Mouse (Mus musculus) retina, embryonic 14.5 days (tissue): Measurements from ENCODE around the gene Atp5c1.

Source experiments
- DNase-seq: peaks from one replicate; pipeline ENCODE4 v3.0.0-alpha.2; 2015; ENCODE audit warnings: low spot score

Atp5c1 gene

GRCm38 (mm10) chr2:10080310-10081010, at the start of gene Atp5c1, which contains the start of gene Kin:
Gene Atp5c1 (minus strand): TSS chr2:10080510.
Gene Kin (plus strand): TSS chr2:10080593.
- peak; percentile 99 for DNase-seq

- no peak for DNase-seq
Measured at GRCm38 (mm10) chr2:10128571-10128970, 48.3 kb upstream of the Atp5c1 start.

GRCm38 (mm10) chr2:10127471-10127870, 47.2 kb upstream of the Atp5c1 start:
- DNase-seq, result no peak

GRCm38 (mm10) chr2:10126122-10126521, 45.8 kb upstream of the Atp5c1 start:
- DNase-seq, result no peak

GRCm38 (mm10) chr2:10121826-10122225, 41.5 kb upstream of the Atp5c1 start:
- DNase-seq, result no peak

DNA sequence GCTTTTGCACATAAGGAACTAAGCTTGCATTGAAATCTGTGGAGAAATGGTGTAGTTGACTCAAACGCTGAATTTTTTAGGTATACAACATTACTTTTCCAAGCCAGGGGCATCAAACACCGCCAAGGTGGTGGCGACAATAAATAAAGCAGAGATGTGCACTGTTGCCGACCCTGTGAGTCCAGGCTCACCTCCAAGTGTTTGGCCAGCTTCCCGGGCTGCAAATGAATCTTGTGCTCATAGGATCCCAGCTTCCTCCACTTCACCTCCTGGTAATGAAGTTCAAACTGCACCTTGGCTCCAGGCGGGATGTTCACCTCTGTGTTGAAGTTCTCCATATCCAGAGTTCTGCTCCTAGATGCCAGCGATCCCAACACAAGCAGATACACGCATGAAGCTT, 39.0 kb upstream of the Atp5c1 start:
- no peak for DNase-seq

DNA sequence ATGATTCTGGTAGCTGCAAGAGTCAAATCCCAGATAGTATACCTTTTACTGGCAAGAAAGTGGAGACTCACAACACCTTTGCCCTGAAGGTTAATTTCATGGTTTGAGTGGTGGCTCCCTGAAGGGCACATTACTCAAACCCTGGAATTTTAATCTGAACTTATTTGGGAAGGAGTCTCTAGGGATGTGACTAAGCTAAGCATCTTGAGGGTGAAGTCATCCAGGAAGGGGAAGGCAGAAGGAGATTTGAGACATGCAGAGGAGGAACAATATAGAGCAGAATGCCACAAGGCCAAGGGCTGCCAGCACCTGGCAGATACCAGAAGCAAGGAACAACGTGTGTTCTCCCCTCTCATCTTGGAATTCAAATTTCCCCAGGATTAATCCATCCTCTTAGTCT, 38.4 kb upstream of the Atp5c1 start:
- no peak for DNase-seq

DNA sequence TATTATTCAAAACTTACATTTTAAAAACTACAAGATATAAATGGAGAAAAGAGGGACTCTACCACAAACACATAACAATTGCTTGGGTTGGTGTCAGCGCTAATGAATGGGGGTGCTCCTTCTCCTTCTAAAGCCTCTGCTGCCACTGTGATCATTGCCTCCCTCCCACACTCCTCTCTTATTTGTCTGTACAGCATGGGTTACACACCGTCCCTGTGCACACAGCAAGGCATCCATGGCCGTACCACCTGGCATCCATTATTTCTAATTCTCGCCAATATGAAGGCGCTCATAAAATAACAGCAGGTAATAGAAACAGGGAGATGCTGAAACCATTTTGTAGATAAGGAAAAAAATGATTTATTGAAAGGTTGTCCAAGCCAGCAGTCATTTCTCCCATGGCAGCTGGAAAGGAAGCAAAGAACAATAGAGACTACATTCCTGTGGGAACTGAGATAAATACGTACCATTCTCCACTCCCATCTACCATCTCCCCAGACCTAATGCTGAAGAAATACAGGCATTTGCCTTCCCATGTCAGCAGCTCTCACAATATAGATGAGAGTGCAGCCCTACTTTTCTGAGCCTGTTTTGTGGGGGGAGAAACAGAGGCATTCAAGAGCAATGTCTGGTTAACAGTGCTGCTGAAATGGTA, 28.4 kb upstream of the Atp5c1 start:
- no peak for DNase-seq

GRCm38 (mm10) chr2:10101180-10101579, 20.9 kb upstream of the Atp5c1 start:
- DNase-seq, result peak; percentile 70

GRCm38 (mm10) chr2:10100471-10100870, 20.2 kb upstream of the Atp5c1 start:
- DNase-seq, result no peak

- DNase-seq, result peak; percentile 84
Measured at GRCm38 (mm10) chr2:10098598-10099215, 18.4 kb upstream of the Atp5c1 start.

DNA sequence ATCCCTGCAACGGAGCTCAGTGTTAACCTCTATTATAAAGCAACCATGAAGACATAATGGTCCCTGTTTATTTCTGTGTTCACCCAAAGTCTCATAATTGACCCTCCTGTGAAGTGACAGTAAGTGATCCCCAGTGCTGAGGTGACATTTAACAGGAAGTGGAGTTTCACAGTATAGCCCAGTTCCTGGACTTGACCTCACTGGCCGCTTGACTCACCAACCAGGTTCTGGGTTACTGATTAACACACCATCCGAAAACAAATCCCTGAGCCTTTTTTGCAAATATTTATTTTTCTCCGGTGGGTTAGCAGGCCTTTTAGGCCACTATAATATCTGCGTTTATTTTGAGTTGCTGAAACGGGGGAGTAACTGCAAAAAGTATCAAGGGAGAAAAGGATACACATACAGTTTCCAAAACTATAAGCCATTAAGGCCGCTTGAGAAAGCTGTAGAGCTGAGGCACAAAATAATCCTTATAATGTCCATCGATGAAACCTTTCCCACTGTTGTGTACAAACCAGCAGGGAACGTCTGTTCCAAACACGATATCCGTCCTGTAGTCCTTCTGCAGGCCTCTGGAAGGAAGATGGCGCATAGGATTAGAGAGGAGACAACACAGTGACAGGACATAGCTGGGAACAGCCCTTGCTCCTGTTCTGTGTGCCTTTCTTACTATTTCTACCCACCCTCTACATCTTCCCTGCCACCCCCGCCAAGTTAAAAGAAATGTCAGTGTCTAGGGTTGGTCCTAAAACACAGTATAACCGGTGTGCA, 14.2 kb upstream of the Atp5c1 start:
- DNase-seq, result no peak

- DNase-seq, result no peak
Measured at GRCm38 (mm10) chr2:10087256-10087850, 7.0 kb upstream of the Atp5c1 start.

DNA sequence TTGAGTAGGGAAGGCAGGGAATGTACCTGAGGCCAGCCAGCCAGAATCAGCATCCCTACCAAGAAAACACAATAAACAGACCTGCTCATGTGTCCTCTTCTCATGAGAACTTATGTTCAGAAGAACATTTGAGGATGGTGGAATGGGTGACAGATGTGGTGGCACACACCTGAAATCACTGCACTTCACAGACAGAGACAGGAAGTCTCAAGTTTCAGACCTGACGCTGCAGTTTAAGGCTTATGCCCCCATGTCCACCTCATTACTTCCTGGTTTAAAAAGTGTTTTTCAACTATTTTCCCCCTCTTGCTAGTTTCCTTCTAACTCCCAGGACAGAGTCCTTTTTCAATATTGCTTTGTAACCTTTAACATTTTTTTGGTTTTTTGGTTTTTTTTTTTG, 2.4 kb upstream of the Atp5c1 start:
- DNase-seq, result no peak

DNA sequence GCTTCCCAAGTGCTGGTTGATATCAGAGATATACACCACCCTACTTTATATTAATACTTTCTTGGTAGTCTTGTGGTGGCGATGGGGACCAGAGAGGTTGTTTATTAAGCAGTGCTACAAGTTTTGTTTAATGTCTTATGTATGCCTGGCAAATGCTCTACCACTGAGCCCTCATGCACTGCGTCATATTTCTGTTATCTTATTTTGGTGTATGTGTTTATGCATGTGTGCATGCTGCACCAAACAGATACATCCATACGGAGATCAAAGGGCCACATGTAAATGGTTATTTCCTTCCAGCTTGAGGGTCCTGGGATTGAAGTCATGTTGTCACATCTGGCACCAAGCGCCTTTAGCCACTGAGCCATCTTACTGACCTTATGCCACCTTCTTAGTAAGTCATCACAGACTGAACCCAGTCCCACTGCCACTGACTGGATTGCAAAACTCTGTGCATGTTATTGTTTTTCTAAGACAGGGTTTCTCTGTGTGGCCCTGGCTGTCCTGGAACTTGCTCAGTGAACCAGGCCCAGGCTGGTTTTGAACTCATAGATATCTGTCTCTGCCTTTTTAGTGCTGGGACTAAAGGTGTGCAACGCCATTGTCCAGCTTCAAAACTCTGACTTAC, 1.3 kb upstream of the Atp5c1 start:
- no peak for DNase-seq

GRCm38 (mm10) chr2:10079745-10080309, 483 bp downstream of the Atp5c1 start:
- no peak for DNase-seq

- no peak for DNase-seq
Measured at GRCm38 (mm10) chr2:10076675-10077074, 3.6 kb downstream of the Atp5c1 start.

DNA sequence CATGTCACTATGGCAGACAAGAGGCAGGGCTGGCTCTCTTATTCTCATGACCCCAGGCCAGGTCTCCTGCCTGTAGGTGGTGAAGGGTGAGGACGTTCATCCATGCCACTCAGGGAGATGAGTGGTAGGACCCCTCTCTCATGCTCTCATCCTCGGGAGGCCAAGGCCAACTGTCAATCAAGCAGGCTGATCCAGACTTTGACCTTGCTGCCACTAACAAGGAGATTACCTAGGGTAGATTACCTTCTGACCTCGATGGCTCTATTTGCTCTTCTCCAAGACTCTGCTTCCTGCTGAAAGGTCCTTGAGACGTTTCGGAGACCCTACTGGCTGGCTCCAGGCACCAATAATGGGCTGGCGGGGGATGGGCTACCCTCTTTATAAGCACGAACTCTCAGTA, 5.8 kb downstream of the Atp5c1 start:
- no peak for DNase-seq

- no peak for DNase-seq
Measured at GRCm38 (mm10) chr2:10071751-10072150, 8.6 kb downstream of the Atp5c1 start.

DNA sequence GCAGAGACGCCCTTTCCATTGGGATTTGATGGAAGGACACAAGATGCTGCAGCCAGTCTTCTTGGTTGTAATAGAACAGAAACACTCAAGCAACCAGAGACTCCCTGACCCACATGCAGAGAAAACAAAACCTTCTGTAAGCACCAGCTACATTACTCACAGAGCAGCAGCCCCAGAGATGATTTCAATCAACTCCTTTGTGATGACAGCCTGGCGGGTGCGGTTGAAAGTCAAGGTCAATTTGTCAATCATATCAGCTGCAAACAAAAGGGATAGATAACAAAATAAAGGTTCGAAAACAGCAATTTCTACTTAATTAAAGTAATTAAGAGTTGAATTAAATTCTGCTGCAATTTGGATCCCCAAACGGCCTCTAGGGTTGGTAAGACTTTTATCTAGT, 21.5 kb downstream of the Atp5c1 start:
- no peak for DNase-seq

DNA sequence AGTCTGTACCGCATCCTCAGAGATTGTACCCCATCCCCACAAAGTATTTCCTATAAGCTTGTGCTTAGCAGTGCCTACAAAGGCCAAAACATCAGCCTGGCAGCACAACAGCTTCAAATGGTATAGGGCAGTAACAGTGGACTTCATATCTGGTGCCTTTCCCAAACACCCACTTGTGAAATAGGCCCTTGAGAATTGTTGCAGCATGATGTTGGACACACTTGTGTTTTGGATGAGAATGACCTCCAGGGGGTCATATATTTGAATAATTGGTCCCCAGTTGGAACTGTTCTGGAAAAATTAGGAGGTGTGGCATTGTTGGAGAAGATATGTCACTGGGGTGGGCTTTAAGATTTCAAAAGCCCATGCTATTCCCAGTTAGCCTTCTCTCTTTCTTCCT, 28.3 kb downstream of the Atp5c1 start:
- no peak for DNase-seq
